Mouse (Mus musculus): ENCODE results near the gene Ccno. TPM values are rescaled to one million over a fixed set of nuclear protein-coding genes. Genes with fewer than 3 reads are reported as not detected.

The Ccno gene
- polyA plus RNA-seq, 1 experiment from 2014 or later = 0.32 TPM

GRCm38 (mm10) chr13:113023274-113024143 is 35.9 kb downstream of the Ccno start:
- H3K27ac ChIP-seq (ENCODE audit: low read length) = no peak overlapping the region

GRCm38 (mm10) chr13:113031351-113031750 is 43.7 kb downstream of the Ccno start:
- H3K4me3 ChIP-seq (ENCODE audit: low read length) = peak overlapping the region; percentile 60; the same call in 1 of the 2 replicates
- H3K36me3 ChIP-seq (ENCODE audit: control insufficient read depth, insufficient read depth, low read length) = no peaks in the 10 kb centered on the region
- H3K27ac ChIP-seq (ENCODE audit: low read length) = no peak overlapping the region
- ATAC-seq = 0 out of 2 replicates have a peak, but pooled peaks have one; percentile 27
- H3K4me2 ChIP-seq (ENCODE audit: low read depth, low read length) = peak overlapping the region; percentile 99
- H3K9ac ChIP-seq (ENCODE audit: low read depth, low read length) = peak overlapping the region; percentile 67; the same call in 1 of the 2 replicates
- no peaks in the 10 kb centered on the region for H3K9me3 ChIP-seq (ENCODE audit: control insufficient read depth, low read length)
- WGBS = 2% methylated on average over 7 of the region's 7 CpGs
- H3K4me1 ChIP-seq (ENCODE audit: control insufficient read depth, insufficient read depth, low read length) = peaks cover 4% of the 10 kb centered on the region
- peaks cover 28% of the 10 kb centered on the region for H3K27me3 ChIP-seq (replicated peaks; ENCODE audit: control insufficient read depth, insufficient read depth, low read length)

More at GRCm38 (mm10) chr13:113023274-113024143, 35.9 kb downstream of the Ccno start:
- 66% methylated on average over 17 of the region's 17 CpGs for WGBS
- Histone ChIP-seq H3K27me3 (replicated peaks; ENCODE audit: control insufficient read depth, insufficient read depth, low read length) (no peaks in the 10 kb centered on the region; the same call in 1 of the 2 replicates), H3K9me3 (ENCODE audit: control insufficient read depth, low read length) (no peaks in the 10 kb centered on the region), H3K4me2 (ENCODE audit: low read depth, low read length) (no peak overlapping the region), H3K4me1 (ENCODE audit: control insufficient read depth, insufficient read depth, low read length) (0 out of 2 replicates have a peak, but pooled peaks cover 4% of the 10 kb centered on the region), H3K9ac (ENCODE audit: low read depth, low read length) (no peak overlapping the region), H3K4me3 (ENCODE audit: low read length) (no peak overlapping the region), H3K36me3 (ENCODE audit: control insufficient read depth, insufficient read depth, low read length) (no peaks in the 10 kb centered on the region)
- ATAC-seq = no peak

- under 1% methylated on average over 40 of the region's 40 CpGs for WGBS
- ATAC-seq = peak; percentile 42
- peaks cover 28% of the 10 kb centered on the region for H3K27me3 ChIP-seq (replicated peaks; ENCODE audit: control insufficient read depth, insufficient read depth, low read length)
These were observed 44.4 kb downstream of the Ccno start for GRCm38 (mm10) chr13:113031792-113032571.

DNA sequence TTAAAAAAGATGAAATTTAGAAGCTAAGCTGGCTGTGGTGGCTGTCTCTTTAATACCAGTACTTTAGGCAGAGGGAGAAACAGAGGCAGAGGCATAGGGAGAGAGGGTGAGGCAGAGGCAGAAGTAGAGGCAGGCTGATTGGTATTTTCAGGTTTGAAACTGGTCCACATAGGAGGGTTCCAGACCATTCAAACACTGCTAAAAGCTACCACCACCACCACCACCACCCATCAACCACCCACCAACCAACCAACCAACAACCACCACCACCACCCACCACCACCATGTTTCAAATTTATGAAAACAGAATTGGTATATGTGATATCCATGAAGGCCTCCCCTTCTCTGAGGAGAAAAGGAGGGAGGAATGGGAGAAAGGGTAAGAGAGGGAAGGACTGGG is 45.2 kb downstream of the Ccno start:
- Histone ChIP-seq H3K4me2 (ENCODE audit: low read depth, low read length) (no peak overlapping the region), H3K36me3 (ENCODE audit: control insufficient read depth, insufficient read depth, low read length) (no peaks in the 10 kb centered on the region), H3K27me3 (replicated peaks; ENCODE audit: control insufficient read depth, insufficient read depth, low read length) (peaks cover 31% of the 10 kb centered on the region), H3K9ac (ENCODE audit: low read depth, low read length) (no peak overlapping the region), H3K27ac (ENCODE audit: low read length) (no peak overlapping the region), H3K4me1 (ENCODE audit: control insufficient read depth, insufficient read depth, low read length) (peaks cover 4% of the 10 kb centered on the region), H3K9me3 (ENCODE audit: control insufficient read depth, low read length) (no peaks in the 10 kb centered on the region), H3K4me3 (ENCODE audit: low read length) (no peak overlapping the region)
- no peak for ATAC-seq

More at GRCm38 (mm10) chr13:113031792-113032571, 44.4 kb downstream of the Ccno start:
- Histone ChIP-seq H3K4me2 (ENCODE audit: low read depth, low read length) (peak overlapping the region; percentile 99), H3K4me1 (ENCODE audit: control insufficient read depth, insufficient read depth, low read length) (peaks cover 4% of the 10 kb centered on the region), H3K4me3 (ENCODE audit: low read length) (peak overlapping the region; percentile 60), H3K36me3 (ENCODE audit: control insufficient read depth, insufficient read depth, low read length) (no peaks in the 10 kb centered on the region), H3K27ac (ENCODE audit: low read length) (no peak overlapping the region), H3K9ac (ENCODE audit: low read depth, low read length) (peak overlapping the region; percentile 67), H3K9me3 (ENCODE audit: control insufficient read depth, low read length) (no peaks in the 10 kb centered on the region)

DNA sequence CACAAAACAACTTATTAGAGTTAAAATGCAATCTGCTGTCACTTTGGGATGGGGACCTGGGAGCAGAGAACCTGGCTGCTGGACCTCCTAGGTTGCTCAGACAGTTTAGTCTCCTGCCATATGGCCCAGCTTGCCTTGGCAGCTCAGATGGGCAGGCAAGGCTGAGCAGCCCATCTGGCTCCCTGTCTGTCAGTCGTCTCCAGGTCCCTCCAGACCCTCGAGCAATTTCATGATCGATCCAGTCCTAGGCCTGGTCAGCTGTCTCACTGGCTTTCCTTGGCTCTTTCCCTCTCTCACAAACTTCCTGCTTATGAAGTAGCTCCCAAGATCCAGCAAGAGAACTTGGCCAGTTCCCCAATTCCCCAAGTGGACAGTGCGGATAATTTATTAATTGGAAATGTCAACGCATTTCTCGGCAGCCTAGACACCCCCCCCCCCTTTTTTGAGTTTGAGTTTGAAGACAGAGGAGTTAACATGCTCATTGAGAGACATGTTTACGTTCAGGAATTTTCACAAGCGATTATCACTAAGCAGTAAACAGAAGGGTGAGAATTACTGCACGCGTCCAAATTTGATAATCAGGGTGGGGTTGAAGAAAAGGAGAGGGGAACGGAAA is 46.8 kb downstream of the Ccno start:
- peaks cover 31% of the 10 kb centered on the region; the same call in 1 of the 2 replicates for H3K27me3 ChIP-seq (replicated peaks; ENCODE audit: control insufficient read depth, insufficient read depth, low read length)
- no peak for ATAC-seq
- no peaks in the 10 kb centered on the region for H3K36me3 ChIP-seq (ENCODE audit: control insufficient read depth, insufficient read depth, low read length)
- 1% methylated on average over 11 of the region's 11 CpGs for WGBS
- H3K9me3 ChIP-seq (ENCODE audit: control insufficient read depth, low read length) = no peaks in the 10 kb centered on the region
- H3K4me2 ChIP-seq (ENCODE audit: low read depth, low read length) = peak overlapping the region; percentile 91
- H3K9ac ChIP-seq (ENCODE audit: low read depth, low read length) = no peak overlapping the region
- H3K27ac ChIP-seq (ENCODE audit: low read length) = no peak overlapping the region
- H3K4me3 ChIP-seq (ENCODE audit: low read length) = peak overlapping the region; percentile 52
- peaks cover 4% of the 10 kb centered on the region for H3K4me1 ChIP-seq (ENCODE audit: control insufficient read depth, insufficient read depth, low read length)

DNA sequence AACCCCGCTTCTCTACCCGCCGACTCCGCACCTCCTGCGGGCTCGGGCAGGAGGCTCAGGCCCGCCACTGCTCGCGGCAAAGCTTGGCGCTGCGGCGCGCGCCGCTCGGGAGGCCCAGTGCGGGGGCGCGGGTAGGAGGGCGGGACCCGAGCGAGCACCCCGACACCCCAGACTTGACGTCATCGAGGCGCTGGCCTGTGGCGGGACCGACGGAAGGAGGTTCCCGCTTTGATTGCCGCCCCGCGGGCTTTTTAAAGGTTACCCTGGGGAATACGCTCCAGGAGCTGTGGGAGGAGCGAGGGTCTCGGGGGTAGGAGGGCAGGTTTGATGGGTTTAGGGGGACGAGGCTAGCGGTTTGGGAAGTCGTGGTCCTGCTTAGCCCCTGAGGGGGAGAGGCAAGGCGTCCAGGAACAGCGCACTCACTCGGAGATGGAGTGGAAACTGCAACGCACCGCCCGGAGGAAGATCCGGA is 47.4 kb downstream of the Ccno start, which contains the start of gene Cdc20b:
Gene Cdc20b, plus strand, starts transcription at position 162 of the 472 bp plus-strand sequence.
- H3K9me3 ChIP-seq (ENCODE audit: control insufficient read depth, low read length) = no peaks in the 10 kb centered on the region

GRCm38 (mm10) chr13:113035852-113036251 is 48.2 kb downstream of the Ccno start:
- 0% methylated on average over 4 of the region's 4 CpGs for WGBS
- H3K27me3 ChIP-seq (replicated peaks; ENCODE audit: control insufficient read depth, insufficient read depth, low read length) = peaks cover 28% of the 10 kb centered on the region; the same call in 1 of the 2 replicates
- peak; percentile 92 for ATAC-seq

More for the DNA sequence above, 47.4 kb downstream of the Ccno start, which contains the start of gene Cdc20b:
- peaks cover 28% of the 10 kb centered on the region; the same call in 1 of the 2 replicates for H3K27me3 ChIP-seq (replicated peaks; ENCODE audit: control insufficient read depth, insufficient read depth, low read length)
- H3K36me3 ChIP-seq (ENCODE audit: control insufficient read depth, insufficient read depth, low read length) = no peaks in the 10 kb centered on the region
- 1% methylated on average over 46 of the region's 46 CpGs for WGBS
- H3K4me2 ChIP-seq (ENCODE audit: low read depth, low read length) = peak within 1 kb of the TSS; percentile 91
- peak within 1 kb of the TSS; percentile 34 for H3K9ac ChIP-seq (ENCODE audit: low read depth, low read length)
- peak; percentile 51 for ATAC-seq
- H3K27ac ChIP-seq (ENCODE audit: low read length) = no peak within 1 kb of the TSS
- H3K4me3 ChIP-seq (ENCODE audit: low read length) = peak within 1 kb of the TSS; percentile 52
- peaks cover 4% of the 10 kb centered on the region for H3K4me1 ChIP-seq (ENCODE audit: control insufficient read depth, insufficient read depth, low read length)

More at GRCm38 (mm10) chr13:113035852-113036251, 48.2 kb downstream of the Ccno start:
- no peaks in the 10 kb centered on the region for H3K36me3 ChIP-seq (ENCODE audit: control insufficient read depth, insufficient read depth, low read length)
- peak overlapping the region; percentile 52 for H3K4me3 ChIP-seq (ENCODE audit: low read length)
- H3K9me3 ChIP-seq (ENCODE audit: control insufficient read depth, low read length) = no peaks in the 10 kb centered on the region
- H3K9ac ChIP-seq (ENCODE audit: low read depth, low read length) = no peak overlapping the region
- H3K27ac ChIP-seq (ENCODE audit: low read length) = no peak overlapping the region
- peak overlapping the region; percentile 91 for H3K4me2 ChIP-seq (ENCODE audit: low read depth, low read length)
- H3K4me1 ChIP-seq (ENCODE audit: control insufficient read depth, insufficient read depth, low read length) = peaks cover 4% of the 10 kb centered on the region
